Mouse (Mus musculus) spleen, adult 2 months (tissue): Measurements from ENCODE around the gene Mmp9.

Experiments
- CTCF ChIP-seq: fragments of 200-500 bp; IDR thresholded peaks from 2 replicates; pipeline ENCODE4 v1.5.1; 2011; ENCODE audit warnings: mild to moderate bottlenecking, inconsistent platforms; ENCODE audit not compliant: insufficient read depth, insufficient read length, insufficient replicate concordance; ENCODE audit errors: extremely low read depth
- POLR2A ChIP-seq: fragments of 200-500 bp; IDR thresholded peaks from 2 replicates; pipeline ENCODE4 v1.6.1; 2011; ENCODE audit warnings: low read depth, low read length, inconsistent platforms

DNA sequence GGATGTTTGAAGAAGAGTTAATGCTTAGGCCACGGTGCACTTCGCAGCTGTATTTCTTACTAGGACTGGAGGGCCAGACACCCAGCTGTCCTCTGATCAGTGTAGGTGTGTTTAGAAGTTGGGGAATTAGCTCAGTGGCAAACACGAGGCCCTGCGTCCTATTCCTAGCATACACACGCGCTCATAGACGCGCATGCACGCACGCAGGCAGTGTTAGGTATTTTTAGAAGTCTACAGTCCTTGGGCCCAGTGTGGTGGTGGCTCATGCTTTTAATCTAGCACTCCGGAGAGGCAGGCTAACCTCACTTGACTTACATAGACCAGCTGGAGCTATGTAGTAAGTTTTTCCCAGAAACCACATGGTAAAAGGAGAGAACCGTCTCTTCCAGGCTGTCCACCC, 28.4 kb upstream of the Mmp9 start:
- no peak for TF ChIP-seq CTCF
- no peak for TF ChIP-seq POLR2A
